Mouse (Mus musculus): ENCODE data around the gene Plin4.
A peak's percentile ranks its signal among the peaks of the same experiment; 100 is the strongest.

DNA sequence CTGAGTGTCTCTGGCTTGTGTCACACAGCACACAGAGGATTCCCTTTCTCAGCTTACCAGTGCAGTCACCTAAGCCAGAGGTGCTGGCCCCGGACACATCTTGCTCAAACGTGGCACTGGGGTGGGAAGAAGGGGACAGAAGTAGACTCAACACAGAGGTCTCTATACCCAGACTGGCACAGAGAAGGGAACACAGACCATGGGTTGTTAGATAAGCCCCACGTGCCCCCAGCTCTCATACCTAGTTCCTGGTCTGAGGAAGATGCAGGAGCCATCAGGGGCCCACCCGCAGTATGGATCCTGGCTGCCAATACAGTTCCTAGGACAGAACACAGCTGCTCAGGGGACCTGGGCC, 15.7 kb upstream of the Plin4 start:
- TF ChIP-seq CTCF (IDR thresholded peaks at IDR 0.05; ENCODE audit: borderline replicate concordance, control insufficient read depth, extremely low read depth, insufficient read depth, low read length, poor library complexity) = 0 out of 2 replicates have a peak, but pooled peaks have one; percentile 0
- no peak for TF ChIP-seq POLR2A (IDR thresholded peaks at IDR 0.05; ENCODE audit: control insufficient read depth, extremely low read depth, insufficient read depth, low read length, poor library complexity)

Data from thymus, adult 2 months (tissue).